Mouse (Mus musculus) megakaryocyte, adult 5-6 weeks (primary cell): Measurements from ENCODE around the gene Clybl. TPM values are rescaled to one million over a fixed set of nuclear protein-coding genes. Genes with fewer than 3 reads are reported as not detected.
A peak's percentile ranks its signal among the peaks of the same experiment; 100 is the strongest.

Source experiments
- ATAC-seq: 2 replicates; pipeline ENCODE4 v1.8.0; 2016; ENCODE audit warnings: mild to moderate bottlenecking, inconsistent platforms; ENCODE audit not compliant: poor library complexity, severe bottlenecking
- total RNA-seq, 2 experiments: library from RNA; stranded (forward) in 1 of 2; stranded (reverse) in 1 of 2; fragments of 153-499, 151-499 nt in 1 of 2; fragments of 221-1000, 200-1000 nt in 1 of 2; gene quantifications; 2 replicates each; pipeline versions ENCODE4 v1.2.3 to v1.2.4; 2015 to 2017

The Clybl gene
- 11.1 and 13.1 TPM in 2 replicates for total RNA-seq (2015)
- 1.7 and 4.8 TPM in 2 replicates for total RNA-seq (2017)

DNA sequence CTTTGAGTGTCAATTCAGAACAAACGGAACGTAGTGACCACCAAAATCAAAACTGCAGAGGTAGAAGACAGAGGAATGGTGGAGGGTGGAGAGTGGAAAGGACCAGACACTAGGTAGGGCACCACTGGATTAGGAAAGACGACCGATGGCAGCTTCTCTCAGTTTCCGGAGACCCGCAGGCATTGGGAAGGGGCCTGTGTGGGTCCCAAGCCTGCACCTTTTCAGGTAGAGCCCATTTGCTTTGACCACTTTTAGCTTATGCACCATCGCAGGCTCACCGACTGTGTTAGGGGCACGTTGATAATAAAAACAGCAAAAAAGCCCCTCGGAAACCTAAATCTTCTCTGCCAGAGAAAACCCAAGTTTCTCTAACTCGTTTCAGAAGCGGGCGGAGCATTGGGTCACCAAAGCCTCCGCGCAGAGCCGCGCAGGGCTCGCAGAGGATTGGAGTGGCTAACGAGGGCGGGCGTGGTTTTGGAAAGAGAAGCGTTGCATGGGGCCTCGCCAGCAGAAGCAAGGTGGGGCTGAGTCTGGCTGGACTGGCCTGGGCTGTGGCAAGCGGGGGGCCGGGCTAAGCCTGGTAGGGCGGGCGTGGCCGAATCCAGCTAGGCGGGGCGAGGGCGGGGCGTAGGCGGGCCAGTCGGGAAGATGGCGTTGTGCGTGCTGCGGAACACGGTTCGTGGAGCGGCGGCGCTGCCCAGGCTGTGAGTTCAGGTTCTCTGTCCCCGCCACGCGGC is at the start of gene Clybl:
Gene Clybl (plus strand): TSS at position 627 of the 737 bp plus-strand sequence.
- ATAC-seq: peak; percentile 96

DNA sequence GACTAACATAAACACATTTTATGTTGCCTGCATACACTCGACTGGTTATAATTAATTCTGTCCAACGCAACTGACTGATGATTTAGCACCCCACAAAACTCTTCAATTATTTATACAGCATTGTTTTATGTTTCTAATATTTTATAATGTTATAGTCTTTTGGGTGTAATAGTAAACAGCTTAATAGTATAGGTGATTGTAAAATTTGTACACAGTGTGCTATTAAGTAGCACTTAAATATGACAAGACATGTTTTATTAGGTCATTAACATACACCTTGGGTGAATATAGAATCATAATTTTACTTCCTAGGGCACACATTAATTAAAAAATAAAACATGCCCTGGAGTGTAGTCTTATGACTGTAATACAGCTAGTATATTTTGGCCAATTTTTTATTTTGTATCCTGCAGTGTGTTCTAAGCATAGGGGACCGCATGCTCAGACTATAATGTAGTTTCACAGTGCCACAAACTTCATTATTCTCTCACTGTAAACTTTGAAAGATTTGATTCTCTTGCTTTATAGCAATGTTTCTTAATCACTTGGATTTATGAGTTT is 45.1 kb upstream of the Clybl start:
- ATAC-seq: no peak

DNA sequence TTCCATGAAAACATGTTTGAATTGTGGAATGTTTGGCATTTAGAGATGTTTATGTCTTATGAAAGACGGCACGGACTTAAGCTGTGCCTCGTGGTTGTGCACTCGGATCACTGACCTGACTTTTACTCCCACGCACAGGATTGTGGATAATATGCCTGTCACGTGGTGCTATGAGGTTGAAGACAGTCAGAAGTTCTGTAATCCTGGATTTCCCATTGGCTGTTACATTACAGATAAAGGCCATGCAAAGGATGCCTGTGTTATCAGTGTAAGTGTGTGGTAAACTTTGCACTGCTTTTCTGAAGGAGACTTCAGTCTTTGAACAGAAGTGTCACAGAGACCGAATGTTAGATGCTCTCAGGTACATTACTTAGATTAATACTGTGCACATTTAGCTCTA is 44.3 kb upstream of the Clybl start:
- ATAC-seq: no peak

DNA sequence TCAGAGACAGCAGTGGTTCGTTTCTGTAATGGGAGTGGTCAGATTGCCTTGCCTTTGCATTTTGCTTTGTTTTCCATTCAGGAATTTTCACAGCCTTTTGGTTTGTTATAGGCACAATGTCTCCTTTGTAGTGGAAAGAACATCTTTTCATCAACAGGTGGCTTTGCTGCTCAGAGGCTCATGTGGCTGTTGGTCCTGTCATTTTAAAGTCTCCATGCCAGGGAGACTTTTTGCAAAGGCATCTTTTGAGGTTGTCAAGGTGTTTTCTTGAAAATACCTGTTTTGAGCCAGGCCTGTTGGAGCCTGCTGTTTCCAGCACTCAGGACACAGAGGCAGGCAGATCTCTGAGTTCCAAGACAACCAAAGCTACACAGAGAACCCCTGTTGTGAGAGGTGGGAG is 41.4 kb upstream of the Clybl start:
- no peak for ATAC-seq

DNA sequence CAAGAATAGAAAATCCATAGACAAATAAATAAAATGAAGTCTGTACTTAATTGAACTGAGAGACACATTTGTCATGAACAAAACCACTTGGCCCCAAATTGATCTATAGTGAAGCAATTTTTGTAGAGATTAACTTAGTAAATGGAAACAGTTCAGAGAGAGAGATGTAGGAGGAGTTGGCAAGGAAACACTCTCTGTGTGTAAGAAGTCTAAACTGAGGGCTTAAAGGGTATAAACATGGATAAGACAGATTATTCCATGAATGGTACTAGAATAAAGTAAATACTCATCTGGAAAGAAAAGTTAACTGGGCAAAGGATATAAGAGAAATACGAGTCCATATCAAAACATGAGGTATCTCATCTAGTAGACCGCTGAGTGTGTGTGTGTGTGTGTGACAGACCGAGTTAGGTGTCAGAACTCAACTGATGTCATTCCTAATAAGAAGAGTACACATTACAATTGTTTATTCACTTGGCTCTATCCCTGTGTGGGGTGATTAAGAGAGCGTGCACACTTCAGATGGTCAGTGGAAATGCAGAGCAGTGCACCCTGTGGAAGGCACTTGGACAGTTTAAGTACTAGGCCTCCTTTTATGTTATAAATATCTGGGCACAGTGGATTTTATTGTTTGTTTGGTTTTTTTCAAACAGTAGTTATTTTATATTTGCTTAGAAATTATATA is 37.8 kb upstream of the Clybl start:
- no peak for ATAC-seq

DNA sequence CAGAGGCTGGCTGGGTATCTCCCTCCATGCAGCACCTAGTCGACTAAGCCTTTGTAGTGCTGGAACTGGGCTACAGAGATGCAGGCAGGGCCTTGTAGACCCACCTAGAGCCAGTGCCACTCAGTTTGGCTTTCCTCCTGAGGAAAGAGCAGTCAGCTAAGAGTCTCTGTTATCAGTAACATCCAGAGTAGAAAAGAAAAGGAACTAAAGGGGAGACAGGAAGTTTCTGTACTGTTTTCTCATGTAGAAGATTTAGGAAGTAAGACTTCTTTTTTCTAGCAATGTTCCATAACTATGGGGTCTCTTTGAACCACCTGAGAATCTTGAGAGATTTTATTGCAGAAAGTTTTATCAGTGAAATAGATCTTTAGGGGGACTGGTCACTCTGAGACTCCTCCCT is 36.1 kb upstream of the Clybl start:
- no peak for ATAC-seq

DNA sequence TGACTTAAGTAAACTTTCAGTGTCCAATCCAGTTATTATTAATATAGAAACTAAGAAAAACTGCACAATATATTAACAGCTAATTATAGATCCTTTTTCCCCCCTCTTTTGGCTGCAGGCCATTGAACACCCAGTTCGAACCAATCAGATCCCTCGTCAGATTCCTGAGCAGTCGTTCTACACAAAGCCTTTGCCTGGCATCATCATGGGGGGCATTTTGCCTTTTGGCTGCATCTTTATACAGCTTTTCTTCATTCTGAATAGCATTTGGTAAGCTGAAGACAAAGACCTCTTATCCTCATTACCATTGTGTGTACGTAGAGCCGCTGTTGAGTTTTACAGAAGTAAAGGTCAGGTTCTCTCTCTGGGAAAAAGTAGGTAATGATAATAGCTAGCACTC is 30.9 kb upstream of the Clybl start:
- no peak for ATAC-seq

DNA sequence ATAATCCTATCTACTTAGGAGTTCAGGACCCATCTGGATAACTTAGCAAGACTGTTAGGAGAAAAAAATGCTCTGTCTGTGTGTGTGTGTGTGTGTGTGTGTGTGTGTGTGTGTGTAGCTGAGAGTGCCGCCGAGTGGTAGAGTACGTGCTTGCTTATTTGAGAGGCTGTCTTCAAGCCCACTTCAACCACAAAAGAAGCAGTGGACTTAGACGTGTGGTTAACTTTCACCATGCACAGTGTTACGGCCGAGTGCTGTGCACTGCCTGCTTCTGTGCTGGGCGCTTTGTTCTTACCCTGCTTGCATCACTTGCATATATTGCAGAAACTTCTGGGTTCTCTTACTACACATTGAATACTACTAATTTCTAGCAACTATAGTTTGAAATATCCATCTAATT is 23.8 kb upstream of the Clybl start:
- peak; percentile 54 for ATAC-seq

DNA sequence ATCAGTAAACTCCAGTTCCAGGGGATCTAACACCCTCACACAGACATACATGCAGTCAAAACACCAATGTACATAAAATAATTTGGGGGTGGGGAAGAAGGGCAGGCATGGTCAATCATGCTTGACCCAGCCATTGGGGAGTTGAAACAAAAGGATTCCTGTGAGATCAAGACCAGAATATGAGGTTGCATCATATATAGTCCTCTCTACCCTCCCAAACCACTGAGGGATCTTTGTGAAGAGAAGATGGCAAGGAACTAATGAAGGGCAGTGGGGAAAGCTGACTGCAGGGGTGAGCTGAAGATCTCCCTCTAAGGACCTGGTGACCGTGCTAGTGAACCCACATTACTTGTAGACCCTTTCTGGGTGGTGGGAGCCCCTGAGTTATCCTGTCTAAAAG is 20.6 kb upstream of the Clybl start:
- no peak for ATAC-seq

DNA sequence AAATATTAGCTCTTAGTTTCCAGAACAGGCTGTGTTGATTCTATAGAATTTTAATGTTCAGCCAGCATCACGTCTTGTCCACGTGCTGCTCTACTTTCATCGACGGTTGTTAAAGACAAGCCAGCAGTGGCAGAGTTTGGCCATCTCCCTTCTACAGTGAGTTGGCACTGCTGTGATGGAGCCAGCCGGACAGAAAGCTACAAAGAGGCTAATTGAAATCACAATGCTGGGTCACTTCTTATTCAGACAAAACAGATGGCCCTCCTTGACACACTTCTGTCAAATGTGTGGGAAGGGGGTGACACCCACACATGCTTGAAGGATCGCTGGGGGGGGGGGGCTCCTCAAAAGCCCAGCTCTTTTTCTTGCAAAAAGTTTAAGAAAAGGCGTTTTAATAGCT is 12.6 kb upstream of the Clybl start:
- ATAC-seq: no peak

DNA sequence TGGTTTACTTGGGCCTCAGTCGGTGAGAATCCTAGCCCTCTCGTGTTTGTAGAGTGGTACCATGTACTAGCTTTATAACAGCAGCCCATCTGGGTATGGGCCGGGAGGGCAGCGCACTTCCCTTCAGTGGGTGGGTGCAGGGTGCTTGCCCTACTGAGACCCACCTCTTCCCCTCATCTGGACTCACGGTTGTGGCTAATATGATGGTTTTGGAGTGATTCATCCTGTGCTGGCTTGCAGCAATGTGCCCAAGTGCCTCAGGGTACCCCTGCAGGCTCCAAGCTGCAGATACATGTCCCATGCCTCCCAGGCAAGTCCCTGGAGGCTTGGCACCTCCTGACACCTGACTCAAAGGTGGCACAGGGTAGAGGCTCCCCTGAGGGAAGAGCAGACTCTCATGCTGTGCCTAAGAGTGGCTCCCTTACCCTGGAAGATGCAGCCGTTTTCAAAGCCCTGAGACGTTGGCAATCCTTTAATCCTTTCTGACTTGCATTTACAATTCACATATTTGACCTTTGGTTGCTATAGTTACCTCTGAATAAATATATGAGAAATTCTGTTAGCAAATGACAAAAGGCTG is 11.2 kb upstream of the Clybl start:
- ATAC-seq: no peak

DNA sequence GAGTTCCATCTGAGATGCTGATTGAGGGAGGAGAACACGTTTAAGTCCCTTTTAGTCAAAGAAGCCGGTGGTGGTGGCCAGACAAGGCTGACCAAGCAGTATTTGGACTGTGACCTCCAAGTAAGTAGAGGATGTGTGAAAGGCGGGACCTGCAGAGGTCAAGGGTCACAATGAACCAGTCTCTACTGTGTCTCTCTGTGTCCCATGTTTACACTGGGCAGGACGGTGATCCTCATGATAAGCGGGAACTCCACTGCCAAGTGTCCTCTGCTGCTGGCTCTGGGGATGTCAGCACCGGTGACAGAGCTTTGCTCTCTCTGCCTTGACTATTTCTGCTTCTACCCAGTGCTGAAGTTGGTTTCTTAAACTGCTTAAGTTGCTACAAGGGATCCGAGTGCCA is 10.5 kb upstream of the Clybl start:
- no peak for ATAC-seq

DNA sequence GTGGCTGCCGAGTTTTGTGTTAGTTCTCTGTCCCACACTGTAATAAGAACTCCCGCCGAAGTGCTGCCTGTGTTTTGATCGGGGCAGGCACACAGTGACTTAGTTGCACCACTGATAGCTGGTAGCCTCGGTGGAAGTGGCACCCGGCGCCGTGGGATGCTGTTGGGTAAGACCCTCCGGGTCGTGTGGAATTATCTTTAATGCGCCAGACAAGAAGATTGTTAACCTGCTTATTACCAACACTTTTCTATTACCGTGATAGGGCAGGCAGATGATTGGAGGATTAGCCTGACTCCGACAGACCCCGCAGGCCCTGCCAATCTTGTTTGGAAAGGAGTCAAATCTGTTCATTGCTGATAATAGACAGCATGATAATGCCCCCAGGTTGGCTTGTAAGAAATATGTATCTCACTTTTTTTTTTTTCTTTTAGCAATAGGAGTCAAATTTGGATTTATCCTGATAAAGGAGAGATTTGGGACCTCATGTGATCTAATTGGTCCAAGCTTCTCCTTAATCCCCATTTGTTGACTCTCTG is 5.2 kb upstream of the Clybl start:
- no peak for ATAC-seq

DNA sequence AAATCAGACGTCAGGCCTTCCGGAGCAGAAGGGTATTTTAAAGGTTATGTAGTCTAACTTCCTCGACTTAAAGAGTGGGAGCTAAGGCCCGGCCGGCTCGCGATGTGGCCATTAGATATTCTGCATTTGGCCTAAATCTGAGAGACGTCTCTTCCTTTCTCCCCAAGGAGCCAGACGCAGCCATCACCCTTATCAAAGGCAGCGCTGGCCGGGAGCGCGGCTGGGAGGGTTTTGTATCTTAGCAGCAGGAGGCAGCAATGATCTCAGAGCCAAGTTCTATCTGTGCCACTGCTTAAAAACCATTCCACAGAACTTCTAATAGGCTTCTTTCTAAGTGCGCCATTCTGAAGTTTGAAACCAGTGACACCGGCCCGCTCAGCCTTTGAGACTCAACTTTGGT is 2.2 kb upstream of the Clybl start:
- no peak for ATAC-seq

DNA sequence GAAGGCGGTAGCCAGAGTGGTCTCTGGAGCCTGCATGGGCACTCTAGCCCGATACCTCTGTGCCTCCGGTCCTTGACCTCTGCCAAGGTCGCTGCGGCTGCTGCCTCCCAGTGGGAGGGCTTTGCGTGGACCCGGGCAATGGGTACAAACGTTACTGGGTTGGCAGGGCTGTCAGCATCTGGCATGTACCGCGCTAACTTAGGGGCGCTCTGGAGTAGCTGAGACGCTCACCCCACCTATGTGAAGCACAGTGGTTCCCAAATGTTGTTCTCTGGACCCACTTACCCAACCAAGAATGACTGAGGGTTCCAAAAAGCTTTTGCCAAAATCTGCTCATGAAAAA is 282 bp downstream of the Clybl start:
- peak; percentile 62 for ATAC-seq

DNA sequence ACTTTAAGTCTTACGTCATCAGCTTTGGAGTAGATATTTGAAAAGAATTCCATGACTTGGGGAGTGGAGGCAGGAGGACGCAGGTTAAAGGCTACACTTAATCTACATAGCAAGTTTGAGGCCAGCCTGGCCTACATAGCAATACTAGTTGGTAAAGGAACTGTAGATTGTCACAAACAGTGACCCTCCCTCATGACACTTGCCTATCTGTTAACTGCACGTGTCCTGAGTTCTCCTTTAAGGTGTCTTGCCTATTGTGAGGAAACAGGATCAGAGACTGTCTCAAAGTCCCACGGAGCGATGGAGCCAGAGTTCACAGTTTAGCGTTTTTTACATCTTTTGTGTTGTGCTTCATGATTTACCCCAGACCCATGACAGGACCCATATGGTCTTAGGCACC is 716 bp downstream of the Clybl start:
- no peak for ATAC-seq

DNA sequence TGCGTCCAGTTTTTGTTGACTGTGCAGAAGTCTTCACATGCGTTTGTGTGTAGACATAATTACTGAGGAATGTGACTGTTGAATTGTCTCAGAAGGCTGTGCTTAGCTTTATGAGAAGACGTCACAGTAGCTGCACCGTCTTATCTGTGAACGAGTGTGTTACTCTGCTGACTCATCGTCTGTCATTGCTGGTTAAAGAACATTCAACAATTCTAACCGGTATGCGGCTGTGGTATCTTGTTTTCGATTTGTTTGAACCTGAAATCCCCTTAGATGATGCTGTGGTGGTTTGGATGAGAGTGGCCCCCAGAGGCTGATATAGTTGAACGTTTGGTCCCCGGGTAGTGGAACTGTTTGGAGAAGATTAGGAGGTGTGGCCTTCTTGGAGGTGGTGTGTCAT is 2.5 kb downstream of the Clybl start:
- no peak for ATAC-seq

DNA sequence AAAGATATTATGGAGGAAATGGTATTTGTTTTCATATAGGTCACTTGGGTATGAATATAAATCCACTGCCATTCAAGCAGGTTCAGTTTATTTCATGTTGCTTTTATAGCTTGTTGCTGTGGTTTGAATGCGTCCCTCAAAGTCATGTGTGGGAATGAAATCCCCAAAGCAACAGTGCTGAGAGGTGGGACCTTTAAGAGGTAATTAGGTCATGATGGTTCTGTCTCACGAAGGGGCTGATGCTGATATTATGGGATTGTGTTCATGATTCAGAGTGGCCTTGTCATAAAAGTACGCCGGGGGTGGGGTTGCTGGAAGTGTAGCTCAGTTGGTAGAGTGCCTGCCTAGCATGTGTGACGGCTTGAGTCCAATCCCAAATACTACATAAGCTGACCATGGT is 6.7 kb downstream of the Clybl start:
- no peak for ATAC-seq

DNA sequence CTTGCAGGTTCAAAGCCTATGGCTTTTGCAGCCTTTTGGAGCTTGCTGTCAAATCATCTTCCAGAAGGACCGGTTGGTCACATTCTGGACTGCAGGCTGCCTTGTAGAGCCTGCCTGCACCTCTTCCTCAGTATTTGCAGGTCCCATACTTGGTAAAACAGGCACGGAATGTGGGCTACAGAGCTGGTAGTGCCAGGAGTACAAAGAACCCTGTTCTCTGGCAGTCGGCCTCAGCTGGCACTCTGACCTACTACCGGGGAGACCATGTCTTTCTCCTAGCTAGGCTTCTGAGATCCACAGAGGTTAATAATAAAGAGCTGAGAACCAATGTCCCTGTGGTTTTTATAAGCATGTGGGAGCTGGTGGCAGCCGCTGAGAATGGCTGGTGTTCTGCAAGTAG is 8.4 kb downstream of the Clybl start:
- ATAC-seq: no peak

DNA sequence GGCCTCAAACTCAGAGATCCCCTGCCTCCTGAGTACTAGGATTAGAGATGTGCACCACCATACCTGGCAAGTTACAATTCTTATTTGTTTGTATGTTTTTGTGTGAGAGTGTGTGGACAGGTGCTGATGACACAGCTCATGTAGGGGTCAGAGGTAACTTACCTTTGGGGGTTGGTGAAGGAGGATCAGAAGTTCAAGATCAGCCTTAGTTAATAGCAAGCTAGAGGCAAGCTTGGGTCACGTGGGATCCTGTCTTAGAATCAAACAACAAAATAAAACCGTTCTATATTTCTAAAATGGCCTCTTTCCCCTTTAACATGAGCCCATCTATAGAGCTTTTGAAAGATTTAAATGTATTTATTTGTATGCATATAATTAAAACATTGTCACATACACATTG is 9.0 kb downstream of the Clybl start:
- no peak for ATAC-seq

DNA sequence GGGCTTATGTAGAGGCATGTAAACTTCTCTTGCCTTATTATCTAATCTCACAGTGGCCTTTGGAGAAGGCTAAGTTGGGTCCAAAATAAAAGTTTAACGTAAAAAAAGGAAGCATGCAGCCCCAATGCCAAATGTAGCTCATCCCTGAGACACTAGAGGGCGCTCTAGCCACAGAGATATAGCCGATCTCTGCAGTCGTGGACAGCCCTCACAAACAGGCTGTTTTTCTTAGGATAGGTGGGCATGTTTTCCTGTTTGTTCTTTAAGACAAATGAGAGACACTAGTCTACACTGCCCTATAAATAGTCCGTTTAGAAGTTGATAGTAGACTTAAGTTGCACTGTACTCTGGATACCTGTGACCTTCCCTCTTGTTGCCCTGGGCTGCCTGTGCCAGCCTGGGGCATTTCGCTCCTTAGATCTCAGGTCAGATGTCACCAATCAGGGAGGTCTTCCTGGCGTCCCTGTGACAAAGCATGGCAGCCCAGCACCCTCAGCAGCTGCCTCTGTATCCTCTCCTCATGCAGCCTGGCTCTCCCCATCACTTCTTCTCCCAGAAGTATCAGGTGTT is 9.5 kb downstream of the Clybl start:
- ATAC-seq: peak; percentile 92

DNA sequence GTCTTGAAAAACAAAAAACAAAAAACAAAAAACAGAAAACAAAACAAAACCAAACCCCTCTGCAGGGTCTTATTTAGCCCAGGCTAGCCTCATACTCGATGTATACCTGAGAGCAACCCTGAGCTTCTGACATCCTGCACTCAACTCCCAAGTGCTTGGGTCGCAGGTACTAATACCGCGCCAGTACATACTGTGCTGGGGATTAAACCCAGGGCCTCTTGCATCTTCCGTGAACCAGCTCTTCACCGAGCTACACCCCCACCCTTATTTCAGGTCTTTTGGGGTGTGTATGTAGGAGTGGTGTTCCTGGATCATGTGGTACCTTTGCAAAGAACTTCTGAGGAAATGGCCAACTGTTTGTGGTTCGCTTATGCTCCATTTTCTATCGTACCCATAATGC is 13.1 kb downstream of the Clybl start:
- ATAC-seq: no peak
